In the genomic region with DNA sequence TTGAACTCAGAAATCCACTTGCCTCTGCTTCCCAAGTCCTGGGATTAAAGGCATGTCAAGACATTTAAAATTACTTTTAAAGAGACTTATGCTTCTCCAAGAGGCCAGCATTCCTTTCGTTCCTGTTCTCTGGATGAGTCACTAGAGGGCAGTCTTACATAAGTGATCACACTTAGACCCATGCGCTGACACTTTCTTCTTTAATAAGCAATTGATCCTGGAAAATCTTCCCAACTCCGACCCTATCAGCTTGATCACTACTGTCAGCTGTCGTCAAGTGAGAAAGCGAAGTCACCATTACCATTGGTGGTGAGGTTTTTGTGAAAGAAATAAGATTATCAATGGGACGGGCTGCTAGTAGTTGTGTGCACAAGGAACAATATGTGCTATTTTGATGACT, we compare ENCODE assay signal across 8 mouse cellular contexts.
DNase-seq lines count a peak whose midpoint lies in the region; ATAC-seq and TF ChIP-seq lines count a peak whose summit lies in the region.

No protein-coding gene starts in this region.

- DNase-seq in adrenal gland, adult 2 months: peak; percentile 4
- DNase-seq in adrenal gland, adult 8-10 months: no peak
- peak; percentile 13 to 24 for DNase-seq in right cerebral cortex, adult 2 months (ENCODE audit: low spot score in 2 of 2)
- DNase-seq in right cerebral cortex, postnatal 4 days: no peak
- peak; percentile 82 for DNase-seq in forebrain, postnatal 0 days
- DNase-seq in layer of hippocampus, adult 2 months (ENCODE audit: low spot score in 2 of 2): peak; percentile 26 to 44
- peak; percentile 23 for DNase-seq in neural tube, embryonic 11.5 days (ENCODE audit: low spot score)
- no peak for DNase-seq in spleen, adult 18-20 months

- no peaks in the 10 kb centered on the region for H3K27me3 ChIP-seq in forebrain, postnatal 0 days (ENCODE audit: insufficient read depth, low read length)
- H3K27me3 ChIP-seq in neural tube, embryonic 11.5 days (ENCODE audit: control insufficient read depth, insufficient read depth, low read length): no peaks in the 10 kb centered on the region

- H3K4me3 ChIP-seq in forebrain, postnatal 0 days (ENCODE audit: low read depth, low read length): no peak overlapping the region
- H3K4me3 ChIP-seq in layer of hippocampus, adult 2 months: peak overlapping the region; percentile 0; the same call in 1 of the 2 replicates
- H3K4me3 ChIP-seq in neural tube, embryonic 11.5 days (ENCODE audit: low read depth, low read length): no peak overlapping the region

- ATAC-seq in forebrain, postnatal 0 days: peak; percentile 82
- ATAC-seq in neural tube, embryonic 11.5 days (ENCODE audit: insufficient read depth, low FRiP score, low TSS enrichment): peak; percentile 71; the same call in 1 of the 2 replicates

- H3K9ac ChIP-seq in forebrain, postnatal 0 days: no peak overlapping the region
- no peak overlapping the region for H3K9ac ChIP-seq in neural tube, embryonic 11.5 days (ENCODE audit: low read length)

- TF ChIP-seq CTCF in forebrain, postnatal 0 days (IDR thresholded peaks at IDR 0.05; ENCODE audit: low read depth): peak; percentile 87
- TF ChIP-seq CTCF in layer of hippocampus, adult 2 months (conservative IDR thresholded peaks at IDR 0.05): peak; percentile 90

- no peak overlapping the region for H3K27ac ChIP-seq in forebrain, postnatal 0 days (ENCODE audit: low read depth, low read length)
- no peak overlapping the region for H3K27ac ChIP-seq in layer of hippocampus, adult 2 months
- H3K27ac ChIP-seq in neural tube, embryonic 11.5 days (ENCODE audit: low read depth, low read length): no peak overlapping the region

- no peaks in the 10 kb centered on the region for H3K9me3 ChIP-seq in forebrain, postnatal 0 days (ENCODE audit: low read length)
- H3K9me3 ChIP-seq in neural tube, embryonic 11.5 days (ENCODE audit: control insufficient read depth, low read length): no peaks in the 10 kb centered on the region

- H3K4me1 ChIP-seq in forebrain, postnatal 0 days (ENCODE audit: insufficient read depth): no peaks in the 10 kb centered on the region
- no peaks in the 10 kb centered on the region for H3K4me1 ChIP-seq in neural tube, embryonic 11.5 days (ENCODE audit: control insufficient read depth, insufficient read depth, low read length)

- no peaks in the 10 kb centered on the region for H3K36me3 ChIP-seq in forebrain, postnatal 0 days (ENCODE audit: insufficient read depth)
- H3K36me3 ChIP-seq in neural tube, embryonic 11.5 days (ENCODE audit: control insufficient read depth, insufficient read depth, low read length): no peaks in the 10 kb centered on the region

- 13% methylated on average over 6 of the region's 6 CpGs for WGBS in forebrain, postnatal 0 days
- 27% methylated on average over 6 of the region's 6 CpGs for WGBS in neural tube, embryonic 11.5 days

- H3K4me2 ChIP-seq in forebrain, postnatal 0 days (ENCODE audit: low read depth): peak overlapping the region; percentile 34
- H3K4me2 ChIP-seq in neural tube, embryonic 11.5 days (ENCODE audit: low read depth): no peak overlapping the region

Comparison
In these comparisons a context has a peak if more than half of its experiments do, and no peak if none do; other contexts are left out.
1. DNase-seq: peak in adrenal gland, adult 2 months (single experiment), right cerebral cortex, adult 2 months (2 of 2), forebrain, postnatal 0 days (single experiment), layer of hippocampus, adult 2 months (2 of 2) and neural tube, embryonic 11.5 days (single experiment); none in adrenal gland, adult 8-10 months (single experiment), right cerebral cortex, postnatal 4 days (single experiment) and spleen, adult 18-20 months (0 of 2).